Mouse (Mus musculus): ENCODE measurements at regions not wholly inside any gene's neighbourhood (a gene's known extent, or its start where the extent isn't known, plus 50 kb on each side); places are given as distances from the start of the nearest gene placed in this dataset.
A peak's percentile ranks its signal among the peaks of the same experiment; 100 is the strongest.
"Not testable (repeated sequence)": the region's sequence is repeated elsewhere in the genome, so short reads cannot be mapped to it uniquely, and the experiment has no call there.

- not testable (repeated sequence) for H3K9me3 ChIP-seq (ENCODE audit: control insufficient read depth, low read length); ATAC-seq (ENCODE audit: insufficient read depth, low FRiP score, low TSS enrichment); H3K27ac ChIP-seq (ENCODE audit: low read depth, low read length); H3K27me3 ChIP-seq (ENCODE audit: control insufficient read depth, insufficient read depth, low read length); H3K36me3 ChIP-seq (ENCODE audit: control insufficient read depth, insufficient read depth, low read length); H3K4me1 ChIP-seq (ENCODE audit: control insufficient read depth, insufficient read depth, low read length)
- WGBS = 3% methylated on average over 47 of the region's 77 CpGs
- H3K4me3 ChIP-seq (ENCODE audit: low read depth, low read length) = peak overlapping the region; percentile 43
- H3K4me2 ChIP-seq (ENCODE audit: low read depth) = peak overlapping the region; percentile 32
- DNase-seq (ENCODE audit: low spot score) = peak; percentile 50
- peak overlapping the region; percentile 76 for H3K9ac ChIP-seq (ENCODE audit: low read length)
Measured at GRCm38 (mm10) chr12:24252071-24252874, 155.2 kb upstream of the 9030624G23Rik start.

Measured in neural tube, embryonic 11.5 days (tissue).